Mouse (Mus musculus) megakaryocyte, adult 5-6 weeks (primary cell): ENCODE results near the gene Serpinb8. TPM values are rescaled to one million over a fixed set of nuclear protein-coding genes. Genes with fewer than 3 reads are reported as not detected.

Experiments used
- ATAC-seq: 2 replicates; pipeline ENCODE4 v1.8.0; 2016; ENCODE audit warnings: mild to moderate bottlenecking, inconsistent platforms; ENCODE audit not compliant: poor library complexity, severe bottlenecking
- total RNA-seq, 2 experiments: library from RNA; stranded (forward) in 1 of 2; stranded (reverse) in 1 of 2; fragments of 153-499, 151-499 nt in 1 of 2; fragments of 221-1000, 200-1000 nt in 1 of 2; gene quantifications; 2 replicates each; pipeline versions ENCODE4 v1.2.3 to v1.2.4; 2015 to 2017

Gene Serpinb8
- total RNA-seq, 2 experiments from 2014 or later, result 1.4 to 2.1 TPM

DNA sequence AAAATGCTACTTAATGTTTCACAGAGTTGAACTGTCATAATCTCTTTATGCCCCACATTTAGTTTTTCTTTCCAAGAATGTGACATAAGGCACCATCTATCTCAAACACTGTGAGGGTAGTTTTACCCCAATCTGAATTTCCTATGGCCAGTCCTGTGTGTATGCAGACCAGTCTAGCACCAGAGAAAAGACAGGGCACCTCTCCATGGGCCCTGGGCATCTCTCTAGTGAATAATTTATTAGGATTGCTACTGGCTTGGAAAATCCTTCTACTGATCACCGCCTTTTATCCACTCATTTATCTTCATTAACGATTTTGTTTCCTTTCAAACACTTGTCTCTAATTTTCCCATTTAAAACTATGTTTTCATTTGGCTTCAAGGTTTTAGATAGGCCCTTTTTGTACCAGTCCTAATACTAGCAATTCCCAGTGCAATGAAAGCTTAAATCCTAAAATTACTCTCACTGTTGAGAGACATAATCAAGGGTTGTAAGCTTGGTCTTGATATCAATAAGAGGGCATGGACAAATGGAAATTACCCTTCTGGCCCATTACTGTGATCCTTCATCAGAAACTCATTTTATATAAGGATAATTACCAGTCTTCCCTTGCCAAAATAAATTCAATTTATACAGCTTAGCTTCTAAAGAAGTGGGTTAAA lies 52.8 kb downstream of the Serpinb8 start:
- ATAC-seq, result no peak

DNA sequence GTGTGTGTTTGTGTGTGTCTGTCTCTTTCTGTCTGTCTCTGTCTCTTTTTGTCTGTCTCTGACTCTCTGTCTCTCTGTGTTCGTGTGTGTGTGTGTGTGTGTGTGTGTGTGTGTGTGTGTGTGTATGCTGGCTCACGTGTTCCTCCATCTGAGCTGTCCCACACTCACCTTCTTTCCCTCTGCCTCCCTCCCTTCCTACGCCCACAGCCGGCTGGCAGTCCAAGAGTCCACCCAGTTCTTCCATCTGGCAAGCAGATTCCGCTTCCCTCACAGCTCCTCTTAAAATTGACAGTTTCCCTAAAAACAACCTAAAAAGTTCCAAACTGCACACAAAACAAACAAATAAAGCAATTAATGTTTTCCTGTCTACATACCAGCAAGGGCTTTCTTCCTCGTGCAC lies 55.3 kb downstream of the Serpinb8 start:
- ATAC-seq, result no peak

DNA sequence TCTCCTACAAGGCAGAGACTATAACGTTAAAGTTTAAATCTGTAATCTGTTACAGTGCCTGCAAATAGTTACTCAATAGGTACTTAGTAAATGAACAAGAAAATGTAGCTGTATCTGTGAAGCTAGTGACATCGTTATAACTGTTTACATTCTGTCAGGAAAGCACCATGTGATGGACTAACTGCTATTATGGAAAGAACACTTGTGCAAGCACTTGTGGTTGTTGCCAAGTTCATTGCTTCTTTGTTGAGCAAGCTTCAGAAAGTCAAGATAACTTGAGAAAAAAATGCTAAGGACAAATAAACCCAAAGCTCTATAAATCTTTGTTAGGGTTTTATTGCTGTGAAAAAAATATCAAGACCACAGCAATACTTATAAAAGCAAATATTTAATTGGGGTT lies 67.9 kb downstream of the Serpinb8 start:
- ATAC-seq, result no peak

Other genes with a start within 250 kb of the Serpinb8 start
- not detected in 2 replicates for gene Serpinb11, start 228.8 kb upstream of the Serpinb8 start, total RNA-seq (2015)
- not detected in 2 replicates for gene Serpinb11, start 228.8 kb upstream of the Serpinb8 start, total RNA-seq (2017)
- not detected in 2 replicates for gene Serpinb7, start 190.4 kb upstream of the Serpinb8 start, total RNA-seq (2015)
- not detected in 2 replicates for gene Serpinb7, start 190.4 kb upstream of the Serpinb8 start, total RNA-seq (2017)
- 38.0 and 40.7 TPM in 2 replicates for gene Serpinb2, start 78.6 kb upstream of the Serpinb8 start, total RNA-seq (2015)
- 9.6 and 13.5 TPM in 2 replicates for gene Serpinb2, start 78.6 kb upstream of the Serpinb8 start, total RNA-seq (2017)